Mouse (Mus musculus): ENCODE data around the gene Gpr135. TPM values are rescaled to one million over a fixed set of nuclear protein-coding genes. Genes with fewer than 3 reads are reported as not detected.
A peak's percentile ranks its signal among the peaks of the same experiment; 100 is the strongest.
"Not testable (repeated sequence)": the region's sequence is repeated elsewhere in the genome, so short reads cannot be mapped to it uniquely, and the experiment has no call there.

Gene Gpr135
- total RNA-seq, 2 experiments from 2014 or later = 14.1 to 15.5 TPM

GRCm38 (mm10) chr12:72069626-72070326, 1.1 kb downstream of the Gpr135 start:
- intact Hi-C loops (cut with DNase I) = no loop called here
- DNase-seq (ENCODE audit: extremely low spot score in 1 of 2, low spot score in 2 of 2) = no peak

- intact Hi-C loops (cut with DNase I) = no loop called here
Measured at GRCm38 (mm10) chr12:72057780-72058179, 13.1 kb downstream of the Gpr135 start.

GRCm38 (mm10) chr12:72053851-72054250, 17.1 kb downstream of the Gpr135 start:
- intact Hi-C loops (cut with DNase I) = no loop called here
- DNase-seq (ENCODE audit: extremely low spot score in 1 of 2, low spot score in 2 of 2) = no peak

More at GRCm38 (mm10) chr12:72057780-72058179, 13.1 kb downstream of the Gpr135 start:
- no peak for DNase-seq (ENCODE audit: extremely low spot score in 1 of 2, low spot score in 2 of 2)

- intact Hi-C loops (cut with DNase I) = no loop called here
- no peak for DNase-seq (ENCODE audit: extremely low spot score in 1 of 2, low spot score in 2 of 2)
Measured at GRCm38 (mm10) chr12:72053303-72053702, 17.6 kb downstream of the Gpr135 start.

GRCm38 (mm10) chr12:72052571-72052970, 18.4 kb downstream of the Gpr135 start:
- intact Hi-C loops (cut with DNase I) = no loop called here
- DNase-seq (ENCODE audit: extremely low spot score in 1 of 2, low spot score in 2 of 2) = no peak

- intact Hi-C loops (cut with DNase I) = no loop called here
- DNase-seq (ENCODE audit: extremely low spot score in 1 of 2, low spot score in 2 of 2) = no peak
Measured at GRCm38 (mm10) chr12:72050821-72051220, 20.1 kb downstream of the Gpr135 start.

GRCm38 (mm10) chr12:72050156-72050555, 20.8 kb downstream of the Gpr135 start:
- DNase-seq (ENCODE audit: extremely low spot score in 1 of 2, low spot score in 2 of 2); intact Hi-C loops (cut with DNase I): not testable (repeated sequence)

- DNase-seq (ENCODE audit: extremely low spot score in 1 of 2, low spot score in 2 of 2) = no peak
- intact Hi-C loops (cut with DNase I) = loop anchor here (1.0 to 10.0 kb wide), 2 partner anchors 213 to 279 kb away; partner anchors contain the start of gene Daam1
Measured at GRCm38 (mm10) chr12:72047513-72047912, 23.4 kb downstream of the Gpr135 start.

- intact Hi-C loops (cut with DNase I) = loop anchor here (10.0 kb wide), 1 partner anchor 206 kb away; the partner anchor contains the start of gene Daam1
- DNase-seq (ENCODE audit: extremely low spot score in 1 of 2, low spot score in 2 of 2) = no peak
Measured at GRCm38 (mm10) chr12:72041238-72041637, 29.7 kb downstream of the Gpr135 start.

GRCm38 (mm10) chr12:72039501-72039900, 31.4 kb downstream of the Gpr135 start:
- no peak for DNase-seq (ENCODE audit: extremely low spot score in 1 of 2, low spot score in 2 of 2)
- intact Hi-C loops (cut with DNase I) = no loop called here

GRCm38 (mm10) chr12:72038866-72039265, 32.1 kb downstream of the Gpr135 start:
- no peak for DNase-seq (ENCODE audit: extremely low spot score in 1 of 2, low spot score in 2 of 2)
- intact Hi-C loops (cut with DNase I) = no loop called here

GRCm38 (mm10) chr12:72037049-72037448, 33.9 kb downstream of the Gpr135 start:
- DNase-seq (ENCODE audit: extremely low spot score in 1 of 2, low spot score in 2 of 2) = no peak
- intact Hi-C loops (cut with DNase I) = no loop called here

- intact Hi-C loops (cut with DNase I) = no loop called here
- no peak for DNase-seq (ENCODE audit: extremely low spot score in 1 of 2, low spot score in 2 of 2)
Measured at GRCm38 (mm10) chr12:72036097-72036661, 34.7 kb downstream of the Gpr135 start.

GRCm38 (mm10) chr12:72031794-72032193, 39.1 kb downstream of the Gpr135 start:
- intact Hi-C loops (cut with DNase I) = no loop called here
- DNase-seq (ENCODE audit: extremely low spot score in 1 of 2, low spot score in 2 of 2) = peak in 1 of 2 experiments; percentile 75

GRCm38 (mm10) chr12:72031171-72031570, 39.8 kb downstream of the Gpr135 start:
- intact Hi-C loops (cut with DNase I) = no loop called here
- DNase-seq (ENCODE audit: extremely low spot score in 1 of 2, low spot score in 2 of 2) = no peak

- intact Hi-C loops (cut with DNase I) = no loop called here
- no peak for DNase-seq (ENCODE audit: extremely low spot score in 1 of 2, low spot score in 2 of 2)
Measured at GRCm38 (mm10) chr12:72025275-72025795, 45.6 kb downstream of the Gpr135 start.

- DNase-seq (ENCODE audit: extremely low spot score in 1 of 2, low spot score in 2 of 2) = no peak
- intact Hi-C loops (cut with DNase I) = no loop called here
Measured at GRCm38 (mm10) chr12:72023572-72023971, 47.4 kb downstream of the Gpr135 start.

GRCm38 (mm10) chr12:72022790-72023189, 48.1 kb downstream of the Gpr135 start:
- DNase-seq (ENCODE audit: extremely low spot score in 1 of 2, low spot score in 2 of 2) = no peak
- intact Hi-C loops (cut with DNase I) = no loop called here

- intact Hi-C loops (cut with DNase I) = no loop called here
- no peak for DNase-seq (ENCODE audit: extremely low spot score in 1 of 2, low spot score in 2 of 2)
Measured at GRCm38 (mm10) chr12:72021543-72021942, 49.4 kb downstream of the Gpr135 start.

GRCm38 (mm10) chr12:72020285-72020684, 50.6 kb downstream of the Gpr135 start:
- intact Hi-C loops (cut with DNase I) = no loop called here
- DNase-seq (ENCODE audit: extremely low spot score in 1 of 2, low spot score in 2 of 2) = no peak
